Mouse (Mus musculus): ENCODE results near the gene Ppme1.

Ppme1 gene

DNA sequence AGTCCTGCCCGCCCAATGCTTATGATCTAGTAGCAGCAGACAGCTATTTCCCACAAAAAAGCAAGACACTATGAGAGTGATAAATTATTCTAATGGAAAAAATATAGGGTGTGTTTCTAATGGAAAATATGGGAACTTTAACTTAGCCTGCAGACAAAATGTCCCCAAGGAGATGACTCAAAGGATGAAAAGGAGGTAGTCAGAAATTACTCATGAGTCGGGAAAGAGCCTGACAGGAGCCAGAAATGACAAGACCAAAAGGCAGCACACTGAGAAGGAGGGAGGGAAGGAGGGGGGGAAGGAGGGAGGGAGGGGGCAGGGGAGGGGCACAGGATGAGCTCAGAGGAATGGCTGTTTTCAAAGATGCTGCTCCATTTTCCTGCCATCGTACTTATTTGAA is 90.5 kb downstream of the Ppme1 start:
- Histone ChIP-seq H3K27me3 (ENCODE audit: insufficient read depth, low read length) (peaks cover 30% of the 10 kb centered on the region), H3K4me1 (replicated peaks; ENCODE audit: low read depth, low read length) (peaks cover 4% of the 10 kb centered on the region; the same call in 1 of the 2 replicates)
- no peak for TF ChIP-seq POU5F1 (IDR thresholded peaks at IDR 0.05; ENCODE audit: borderline replicate concordance, low read length)
- TF ChIP-seq NANOG (IDR thresholded peaks at IDR 0.05; ENCODE audit: borderline replicate concordance, low read length): no peak
- no peak for TF ChIP-seq CTCF (conservative IDR thresholded peaks at IDR 0.05; ENCODE audit: low read length)

DNA sequence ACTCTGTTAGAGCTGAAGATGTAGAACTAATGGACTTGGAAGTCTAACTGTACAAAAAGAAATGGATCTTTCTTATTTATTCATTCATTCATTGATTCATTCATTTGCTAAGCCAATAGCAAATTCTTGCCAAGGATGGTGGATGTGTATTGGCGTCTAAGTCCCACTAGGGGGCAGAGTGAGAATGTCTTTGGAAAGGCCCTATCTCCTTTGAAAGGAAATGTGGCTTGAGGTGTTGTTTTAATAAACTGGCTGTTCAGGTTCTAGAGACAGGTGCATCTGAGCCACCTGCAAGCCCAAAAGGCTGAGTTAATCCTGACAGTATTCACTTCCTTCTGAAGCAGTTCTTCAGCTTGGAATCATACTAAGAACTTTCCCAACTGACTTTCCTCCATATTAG is 92.3 kb downstream of the Ppme1 start:
- 0 out of 2 replicates have a peak, but pooled peaks cover under 1% of the 10 kb centered on the region for H3K4me1 ChIP-seq (replicated peaks; ENCODE audit: low read depth, low read length)
- no peaks in the 10 kb centered on the region for H3K36me3 ChIP-seq (ENCODE audit: insufficient read depth, low read length)
- TF ChIP-seq CTCF (conservative IDR thresholded peaks at IDR 0.05; ENCODE audit: low read length) (peak; percentile 92), NANOG (IDR thresholded peaks at IDR 0.05; ENCODE audit: borderline replicate concordance, low read length) (no peak)
- peaks cover 15% of the 10 kb centered on the region for H3K27me3 ChIP-seq (ENCODE audit: insufficient read depth, low read length)
- H3K4me3 ChIP-seq (replicated peaks; ENCODE audit: low read length): no peak overlapping the region
- no peaks in the 10 kb centered on the region for H3K9me3 ChIP-seq (ENCODE audit: low read length)

More for the DNA sequence above, 90.5 kb downstream of the Ppme1 start:
- H3K9me3 ChIP-seq (ENCODE audit: low read length): no peaks in the 10 kb centered on the region
- H3K4me3 ChIP-seq (replicated peaks; ENCODE audit: low read length): no peak overlapping the region
- no peaks in the 10 kb centered on the region for H3K36me3 ChIP-seq (ENCODE audit: insufficient read depth, low read length)
